Mouse (Mus musculus) midbrain, embryonic 13.5 days (tissue): ENCODE data around the gene Tshz2. TPM values are rescaled to one million over a fixed set of nuclear protein-coding genes. Genes with fewer than 3 reads are reported as not detected.

Experiments
- ATAC-seq: fragments of 200-750 bp; cut with Nextera tagmentation; 2 replicates; pipeline ENCODE4 v1.8.0; 2017; ENCODE audit warnings: mild to moderate bottlenecking, moderate TSS enrichment, moderate library complexity
- H3K27ac ChIP-seq: fragments of 300-500 bp; sonication (generic); 2 replicates; pipeline ENCODE4 v1.5.1; 2015; ENCODE audit warnings: inconsistent platforms, mild to moderate bottlenecking, moderate library complexity
- H3K27me3 ChIP-seq: fragments of 300-500 bp; sonication (generic); 2 replicates; pipeline ENCODE4 v1.6.1; 2015; ENCODE audit warnings: mild to moderate bottlenecking, inconsistent platforms
- H3K36me3 ChIP-seq: fragments of 300-500 bp; sonication (generic); 2 replicates; pipeline ENCODE4 v1.6.1; 2015; ENCODE audit warnings: mild to moderate bottlenecking, inconsistent platforms
- H3K4me1 ChIP-seq: fragments of 300-500 bp; sonication (generic); replicated peaks from 2 replicates; pipeline ENCODE4 v1.6.1; 2015; ENCODE audit warnings: inconsistent platforms
- H3K4me2 ChIP-seq: fragments of 300-500 bp; sonication (generic); replicated peaks from 2 replicates; pipeline ENCODE4 v1.6.1; 2015; ENCODE audit warnings: moderate library complexity, mild to moderate bottlenecking, inconsistent platforms
- H3K4me3 ChIP-seq: fragments of 300-500 bp; sonication (generic); replicated peaks from 2 replicates; pipeline ENCODE4 v1.5.1; 2015; ENCODE audit warnings: mild to moderate bottlenecking, inconsistent platforms
- H3K9ac ChIP-seq: fragments of 300-500 bp; sonication (generic); replicated peaks from 2 replicates; pipeline ENCODE4 v1.6.1; 2015; ENCODE audit warnings: mild to moderate bottlenecking, inconsistent platforms
- H3K9me3 ChIP-seq: fragments of 300-500 bp; sonication (generic); 2 replicates; pipeline ENCODE4 v1.6.1; 2016; ENCODE audit warnings: mild to moderate bottlenecking, inconsistent platforms
- WGBS: fragments of 180-500 bp; shearing (Covaris S2); methylation state at CpG from one replicate; pipeline ENCODE4 v1.1.7; 2015; 5-methylcytosine and 5-hydroxymethylcytosine counted together
- polyA plus RNA-seq: library from polyadenylated mRNA; unstranded; fragments of >200 nt; fragmentation: Nextera tagmentation; extraction: Ambion mirVana; gene quantifications from 2 replicates; pipeline ENCODE4 v1.2.1, GENCODE M21; 2015

Tshz2 gene
- polyA plus RNA-seq, 1 experiment from 2014 or later: 13.1 TPM

GRCm38 (mm10) chr2:169634619-169635382, 2.0 kb downstream of the Tshz2 start:
- Histone ChIP-seq H3K4me3 (peak overlapping the region; percentile 74), H3K4me2 (peak overlapping the region; percentile 96), H3K27ac (no peak overlapping the region), H3K27me3 (no peaks in the 10 kb centered on the region), H3K36me3 (no peaks in the 10 kb centered on the region), H3K9ac (no peak overlapping the region), H3K9me3 (no peaks in the 10 kb centered on the region), H3K4me1 (peaks cover 29% of the 10 kb centered on the region)
- 63% methylated on average over 17 of the region's 17 CpGs for WGBS
- no peak for ATAC-seq

GRCm38 (mm10) chr2:169635428-169635827, 2.6 kb downstream of the Tshz2 start:
- H3K27ac ChIP-seq: no peak overlapping the region
- no peaks in the 10 kb centered on the region for H3K36me3 ChIP-seq
- H3K4me3 ChIP-seq: peak overlapping the region; percentile 74
- H3K9me3 ChIP-seq: no peaks in the 10 kb centered on the region
- no peaks in the 10 kb centered on the region for H3K27me3 ChIP-seq
- H3K4me2 ChIP-seq: peak overlapping the region; percentile 96
- H3K4me1 ChIP-seq: peaks cover 29% of the 10 kb centered on the region
- 48% methylated on average over 7 of the region's 7 CpGs for WGBS
- no peak overlapping the region for H3K9ac ChIP-seq
- no peak for ATAC-seq

GRCm38 (mm10) chr2:169636414-169636813, 3.6 kb downstream of the Tshz2 start:
- no peak for ATAC-seq
- no peak overlapping the region for H3K9ac ChIP-seq
- H3K27ac ChIP-seq: no peak overlapping the region
- peak overlapping the region; percentile 96 for H3K4me2 ChIP-seq
- WGBS: 88% methylated on average over 4 of the region's 4 CpGs
- no peaks in the 10 kb centered on the region for H3K36me3 ChIP-seq
- peaks cover 29% of the 10 kb centered on the region for H3K4me1 ChIP-seq
- no peak overlapping the region; the same call in 1 of the 2 replicates for H3K4me3 ChIP-seq
- H3K9me3 ChIP-seq: no peaks in the 10 kb centered on the region
- H3K27me3 ChIP-seq: no peaks in the 10 kb centered on the region

GRCm38 (mm10) chr2:169641547-169641946, 8.7 kb downstream of the Tshz2 start:
- Histone ChIP-seq H3K27ac (no peak overlapping the region), H3K9me3 (no peaks in the 10 kb centered on the region), H3K4me1 (peaks cover 9% of the 10 kb centered on the region), H3K27me3 (no peaks in the 10 kb centered on the region), H3K4me2 (peak overlapping the region; percentile 1; the same call in 1 of the 2 replicates), H3K36me3 (no peaks in the 10 kb centered on the region), H3K4me3 (no peak overlapping the region), H3K9ac (no peak overlapping the region)
- ATAC-seq: no peak
- WGBS: 58% methylated on average over 14 of the region's 14 CpGs

GRCm38 (mm10) chr2:169642420-169642819, 9.6 kb downstream of the Tshz2 start:
- Histone ChIP-seq H3K27ac (no peak overlapping the region), H3K9me3 (no peaks in the 10 kb centered on the region), H3K9ac (no peak overlapping the region), H3K4me3 (no peak overlapping the region), H3K36me3 (no peaks in the 10 kb centered on the region), H3K4me1 (peaks cover 5% of the 10 kb centered on the region), H3K27me3 (no peaks in the 10 kb centered on the region), H3K4me2 (no peak overlapping the region)
- WGBS: 88% methylated on average over 8 of the region's 8 CpGs
- ATAC-seq: no peak

GRCm38 (mm10) chr2:169647091-169647490, 14.3 kb downstream of the Tshz2 start:
- Histone ChIP-seq H3K36me3 (no peaks in the 10 kb centered on the region), H3K9ac (no peak overlapping the region), H3K4me2 (no peak overlapping the region), H3K4me1 (no peaks in the 10 kb centered on the region), H3K27me3 (no peaks in the 10 kb centered on the region), H3K4me3 (no peak overlapping the region), H3K9me3 (no peaks in the 10 kb centered on the region), H3K27ac (no peak overlapping the region)
- ATAC-seq: no peak
- WGBS: 91% methylated on average over 7 of the region's 7 CpGs

GRCm38 (mm10) chr2:169649262-169649885, 16.6 kb downstream of the Tshz2 start:
- H3K4me3 ChIP-seq: no peak overlapping the region
- H3K36me3 ChIP-seq: no peaks in the 10 kb centered on the region
- H3K4me1 ChIP-seq: no peaks in the 10 kb centered on the region
- H3K27me3 ChIP-seq: no peaks in the 10 kb centered on the region
- H3K4me2 ChIP-seq: no peak overlapping the region
- H3K27ac ChIP-seq: no peak overlapping the region
- H3K9me3 ChIP-seq: no peaks in the 10 kb centered on the region
- 86% methylated on average over 7 of the region's 7 CpGs for WGBS
- ATAC-seq: no peak
- no peak overlapping the region for H3K9ac ChIP-seq

GRCm38 (mm10) chr2:169653282-169653681, 20.5 kb downstream of the Tshz2 start:
- Histone ChIP-seq H3K4me2 (no peak overlapping the region), H3K36me3 (no peaks in the 10 kb centered on the region), H3K27ac (no peak overlapping the region), H3K27me3 (no peaks in the 10 kb centered on the region), H3K4me3 (no peak overlapping the region), H3K9me3 (no peaks in the 10 kb centered on the region), H3K9ac (no peak overlapping the region), H3K4me1 (no peaks in the 10 kb centered on the region)
- no peak for ATAC-seq
- WGBS: 90% methylated on average over 1 of the region's 1 CpGs

- no peaks in the 10 kb centered on the region for H3K9me3 ChIP-seq
- no peak overlapping the region for H3K4me2 ChIP-seq
- no peak overlapping the region for H3K4me3 ChIP-seq
- no peak overlapping the region for H3K27ac ChIP-seq
- H3K4me1 ChIP-seq: peaks cover 16% of the 10 kb centered on the region
- 78% methylated on average over 8 of the region's 8 CpGs for WGBS
- no peak overlapping the region for H3K9ac ChIP-seq
- H3K27me3 ChIP-seq: no peaks in the 10 kb centered on the region
- no peaks in the 10 kb centered on the region for H3K36me3 ChIP-seq
- no peak for ATAC-seq
Observed at GRCm38 (mm10) chr2:169663792-169664191, 31.0 kb downstream of the Tshz2 start.

GRCm38 (mm10) chr2:169671264-169671663, 38.5 kb downstream of the Tshz2 start:
- WGBS: 94% methylated on average over 7 of the region's 7 CpGs
- Histone ChIP-seq H3K4me1 (peaks cover 11% of the 10 kb centered on the region), H3K27me3 (no peaks in the 10 kb centered on the region), H3K4me2 (no peak overlapping the region), H3K9ac (no peak overlapping the region), H3K36me3 (no peaks in the 10 kb centered on the region), H3K4me3 (no peak overlapping the region), H3K27ac (no peak overlapping the region), H3K9me3 (no peaks in the 10 kb centered on the region)
- ATAC-seq: no peak

GRCm38 (mm10) chr2:169673786-169674185, 41.0 kb downstream of the Tshz2 start:
- H3K27ac ChIP-seq: no peak overlapping the region
- H3K4me1 ChIP-seq: peaks cover 6% of the 10 kb centered on the region; the same call in 1 of the 2 replicates
- H3K27me3 ChIP-seq: no peaks in the 10 kb centered on the region
- H3K4me3 ChIP-seq: no peak overlapping the region
- H3K9ac ChIP-seq: no peak overlapping the region
- WGBS: 86% methylated on average over 6 of the region's 6 CpGs
- ATAC-seq: no peak
- H3K36me3 ChIP-seq: no peaks in the 10 kb centered on the region
- no peaks in the 10 kb centered on the region for H3K9me3 ChIP-seq
- no peak overlapping the region for H3K4me2 ChIP-seq

- H3K9ac ChIP-seq: no peak overlapping the region
- H3K4me3 ChIP-seq: no peak overlapping the region
- H3K9me3 ChIP-seq: no peaks in the 10 kb centered on the region
- H3K4me2 ChIP-seq: no peak overlapping the region
- H3K27me3 ChIP-seq: no peaks in the 10 kb centered on the region
- ATAC-seq: no peak
- H3K4me1 ChIP-seq: peaks cover 6% of the 10 kb centered on the region; the same call in 1 of the 2 replicates
- no peaks in the 10 kb centered on the region for H3K36me3 ChIP-seq
- H3K27ac ChIP-seq: no peak overlapping the region
- 94% methylated on average over 5 of the region's 5 CpGs for WGBS
Observed at GRCm38 (mm10) chr2:169674209-169674608, 41.4 kb downstream of the Tshz2 start.
